Mouse (Mus musculus) mature B cell (primary cell): Measurements from ENCODE around the gene Acin1.

Source experiments
- in situ Hi-C: fragments of 300-500 bp; cut with MboI; formaldehyde crosslinking; loops from 2 replicates; pipeline ENCODE4 v1.14.3; 2019

The Acin1 gene

GRCm38 (mm10) chr14:54686522-54687143 is at the start of gene Acin1:
Acin1 (minus strand) TSS chr14:54686931.
- in situ Hi-C loops = no loop called here

GRCm38 (mm10) chr14:54735221-54735620 is 48.5 kb upstream of the Acin1 start:
- in situ Hi-C loops = no loop called here

- in situ Hi-C loops = no loop called here
Measured at GRCm38 (mm10) chr14:54734004-54734403, 47.3 kb upstream of the Acin1 start.

GRCm38 (mm10) chr14:54732206-54732605 is 45.5 kb upstream of the Acin1 start:
- in situ Hi-C loops = no loop called here

- in situ Hi-C loops = no loop called here
Measured at GRCm38 (mm10) chr14:54730305-54730704, 43.6 kb upstream of the Acin1 start.

GRCm38 (mm10) chr14:54728823-54729653 is 42.3 kb upstream of the Acin1 start:
- in situ Hi-C loops = no loop called here

- in situ Hi-C loops = no loop called here
Measured at GRCm38 (mm10) chr14:54727565-54727964, 40.8 kb upstream of the Acin1 start.

GRCm38 (mm10) chr14:54724049-54724448 is 37.3 kb upstream of the Acin1 start:
- in situ Hi-C loops = no loop called here

- in situ Hi-C loops = no loop called here
Measured at GRCm38 (mm10) chr14:54721711-54722110, 35.0 kb upstream of the Acin1 start.

GRCm38 (mm10) chr14:54720654-54721350 is 34.1 kb upstream of the Acin1 start:
- in situ Hi-C loops = no loop called here

GRCm38 (mm10) chr14:54720041-54720440 is 33.3 kb upstream of the Acin1 start:
- in situ Hi-C loops = no loop called here

- in situ Hi-C loops = no loop called here
Measured at GRCm38 (mm10) chr14:54715402-54715801, 28.7 kb upstream of the Acin1 start.

GRCm38 (mm10) chr14:54714617-54715081 is 27.9 kb upstream of the Acin1 start:
- in situ Hi-C loops = no loop called here

- in situ Hi-C loops = no loop called here
Measured at GRCm38 (mm10) chr14:54714121-54714520, 27.4 kb upstream of the Acin1 start.

GRCm38 (mm10) chr14:54712861-54713260 is 26.1 kb upstream of the Acin1 start:
- in situ Hi-C loops = no loop called here

GRCm38 (mm10) chr14:54712074-54712473 is 25.3 kb upstream of the Acin1 start, which contains the start of gene Cebpe:
Cebpe (minus strand) TSS chr14:54712174.
- in situ Hi-C loops = no loop called here

- in situ Hi-C loops = no loop called here
Measured at GRCm38 (mm10) chr14:54709054-54709453, 22.3 kb upstream of the Acin1 start.

- in situ Hi-C loops = no loop called here
Measured at GRCm38 (mm10) chr14:54706589-54707320, 20.0 kb upstream of the Acin1 start.

- in situ Hi-C loops = no loop called here
Measured at GRCm38 (mm10) chr14:54705844-54706243, 19.1 kb upstream of the Acin1 start.

GRCm38 (mm10) chr14:54703207-54703606 is 16.5 kb upstream of the Acin1 start:
- in situ Hi-C loops = no loop called here

GRCm38 (mm10) chr14:54701298-54701697 is 14.6 kb upstream of the Acin1 start:
- in situ Hi-C loops = no loop called here

GRCm38 (mm10) chr14:54699586-54699985 is 12.9 kb upstream of the Acin1 start:
- in situ Hi-C loops = no loop called here
